Mouse (Mus musculus) forebrain, embryonic 11.5 days (tissue): ENCODE measurements around the gene Slc13a5. TPM values are rescaled to one million over a fixed set of nuclear protein-coding genes. Genes with fewer than 3 reads are reported as not detected.

Experiments used
- ATAC-seq: fragments of 200-750 bp; cut with Nextera tagmentation; replicated peaks from 2 replicates; pipeline ENCODE4 v1.8.0; 2017; ENCODE audit warnings: moderate TSS enrichment; ENCODE audit not compliant: low FRiP score
- DNase-seq: peaks from one replicate; pipeline ENCODE4 v3.0.0-alpha.2; 2017; ENCODE audit warnings: low spot score
- H3K27ac ChIP-seq: fragments of 300-500 bp; sonication (generic); 2 replicates; pipeline ENCODE4 v1.5.1; 2014; ENCODE audit warnings: low read depth, low read length
- H3K27me3 ChIP-seq: fragments of 300-500 bp; sonication (generic); 2 replicates; pipeline ENCODE4 v1.6.1; 2014; ENCODE audit warnings: mild to moderate bottlenecking, low read length, mixed read lengths; ENCODE audit not compliant: control insufficient read depth, insufficient read depth
- H3K36me3 ChIP-seq: fragments of 300-500 bp; sonication (generic); 2 replicates; pipeline ENCODE4 v1.6.1; 2014; ENCODE audit warnings: mild to moderate bottlenecking, low read length, moderate library complexity, mixed read lengths; ENCODE audit not compliant: control insufficient read depth, insufficient read depth
- H3K4me1 ChIP-seq: fragments of 300-500 bp; sonication (generic); replicated peaks from 2 replicates; pipeline ENCODE4 v1.6.1; 2014; ENCODE audit warnings: low read length, mixed read lengths; ENCODE audit not compliant: control insufficient read depth, insufficient read depth
- H3K4me2 ChIP-seq: fragments of 300-500 bp; sonication (generic); 2 replicates; pipeline ENCODE4 v1.6.1; 2014; ENCODE audit warnings: low read depth, mild to moderate bottlenecking, low read length, moderate library complexity, mixed read lengths; ENCODE audit not compliant: severe bottlenecking
- H3K4me3 ChIP-seq: fragments of 300-500 bp; sonication (generic); 2 replicates; pipeline ENCODE4 v1.5.1; 2014; ENCODE audit warnings: low read depth, low read length
- H3K9ac ChIP-seq: fragments of 300-500 bp; sonication (generic); 2 replicates; pipeline ENCODE4 v1.6.1; 2014; ENCODE audit warnings: low read length
- H3K9me3 ChIP-seq: fragments of 300-500 bp; sonication (generic); 2 replicates; pipeline ENCODE4 v1.6.1; 2016; ENCODE audit warnings: low read length, mixed read lengths; ENCODE audit not compliant: control insufficient read depth
- WGBS: fragments of 180-500 bp; shearing (Covaris S2); extraction: QIAGEN DNeasy Blood & Tissue Kit; methylation state at CpG from one replicate; pipeline ENCODE4 v1.1.7; 2014; 5-methylcytosine and 5-hydroxymethylcytosine counted together
- polyA plus RNA-seq: library from polyadenylated mRNA; unstranded; fragments of >200 nt; fragmentation: Nextera tagmentation; extraction: Ambion mirVana; gene quantifications from 2 replicates; pipeline ENCODE4 v1.2.1, GENCODE M21; 2014

Gene Slc13a5
- polyA plus RNA-seq, 1 experiment from 2014 or later = not detected

GRCm38 (mm10) chr11:72223414-72223813, 43.6 kb downstream of the Slc13a5 start:
- H3K4me2 ChIP-seq = no peak overlapping the region
- H3K27me3 ChIP-seq = no peaks in the 10 kb centered on the region
- 0 out of 2 replicates have a peak, but pooled peaks cover 2% of the 10 kb centered on the region for H3K4me1 ChIP-seq
- ATAC-seq (no peak), DNase-seq (no peak)
- no peak overlapping the region for H3K27ac ChIP-seq
- 78% methylated on average over 4 of the region's 4 CpGs for WGBS
- H3K4me3 ChIP-seq = no peak overlapping the region
- no peak overlapping the region for H3K9ac ChIP-seq
- no peaks in the 10 kb centered on the region for H3K36me3 ChIP-seq
- no peaks in the 10 kb centered on the region for H3K9me3 ChIP-seq

DNA sequence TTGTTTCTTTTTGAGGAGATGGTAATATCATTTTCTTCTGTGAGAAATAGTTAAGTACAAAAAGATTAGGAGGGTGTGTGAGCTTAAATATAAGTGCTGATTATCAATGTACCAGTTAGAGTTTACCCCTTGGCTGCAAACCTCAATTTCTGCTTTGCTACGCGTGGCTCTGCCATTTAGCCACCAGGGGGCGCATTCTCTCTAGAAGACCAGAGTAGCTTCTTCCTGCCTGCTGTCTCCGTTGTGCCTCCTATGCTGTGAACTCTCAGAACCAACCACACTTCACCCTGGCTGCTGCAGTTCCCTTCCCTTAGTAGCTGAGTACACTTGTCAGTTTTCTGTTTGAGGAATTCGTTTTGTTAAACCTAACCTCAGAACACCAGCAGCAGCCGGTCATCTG, 45.7 kb downstream of the Slc13a5 start:
- ATAC-seq (no peak), DNase-seq (peak; percentile 81)
- Histone ChIP-seq H3K36me3 (no peaks in the 10 kb centered on the region), H3K4me1 (no peaks in the 10 kb centered on the region), H3K27ac (no peak overlapping the region), H3K9me3 (no peaks in the 10 kb centered on the region), H3K4me2 (no peak overlapping the region), H3K4me3 (no peak overlapping the region), H3K27me3 (no peaks in the 10 kb centered on the region), H3K9ac (no peak overlapping the region)
- 19% methylated on average over 6 of the region's 6 CpGs for WGBS

- no peaks in the 10 kb centered on the region; the same call in 1 of the 2 replicates for H3K4me1 ChIP-seq
- 92% methylated on average over 5 of the region's 5 CpGs for WGBS
- no peak overlapping the region for H3K27ac ChIP-seq
- no peak overlapping the region for H3K4me3 ChIP-seq
- no peaks in the 10 kb centered on the region for H3K9me3 ChIP-seq
- H3K4me2 ChIP-seq = no peak overlapping the region
- H3K36me3 ChIP-seq = peaks cover 2% of the 10 kb centered on the region; the same call in 1 of the 2 replicates
- ATAC-seq (no peak), DNase-seq (no peak)
- H3K27me3 ChIP-seq = no peaks in the 10 kb centered on the region
- no peak overlapping the region for H3K9ac ChIP-seq
Measured at GRCm38 (mm10) chr11:72217116-72217515, 49.9 kb downstream of the Slc13a5 start.

DNA sequence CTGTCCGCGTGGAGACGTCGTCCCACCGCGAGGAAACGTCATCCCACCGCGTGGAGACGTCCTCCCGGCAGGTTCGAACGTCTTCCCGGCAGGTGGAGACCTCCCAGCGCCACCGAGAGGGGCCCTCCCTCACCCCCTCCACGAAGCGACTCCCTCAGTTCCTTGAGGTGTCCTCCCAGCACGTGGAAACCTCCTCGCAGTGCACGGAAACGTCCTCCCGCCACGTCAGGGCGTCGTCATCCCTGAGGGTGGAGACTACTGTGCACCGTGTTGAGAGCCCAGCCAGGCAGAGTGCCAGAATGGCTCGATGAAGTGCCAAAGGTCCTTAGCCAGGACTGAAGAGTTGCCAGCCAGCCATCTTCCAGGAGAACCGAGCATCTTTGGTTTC, 51.6 kb downstream of the Slc13a5 start, which contains the start of gene Med31:
TSS of gene Med31 (minus strand) at position 183 of the 388 bp plus-strand sequence.
- peak within 1 kb of the TSS; percentile 85 for H3K4me3 ChIP-seq
- ATAC-seq (peak; percentile 65), DNase-seq (no peak)
- 6% methylated on average over 29 of the region's 29 CpGs for WGBS
- H3K4me1 ChIP-seq = no peaks in the 10 kb centered on the region; the same call in 1 of the 2 replicates
- no peaks in the 10 kb centered on the region for H3K9me3 ChIP-seq
- H3K36me3 ChIP-seq = peaks cover 5% of the 10 kb centered on the region; the same call in 1 of the 2 replicates
- H3K27ac ChIP-seq = 0 out of 2 replicates have a peak within 1 kb of the TSS, but pooled peaks have one; percentile 37
- peak within 1 kb of the TSS; percentile 97 for H3K4me2 ChIP-seq
- no peaks in the 10 kb centered on the region for H3K27me3 ChIP-seq
- H3K9ac ChIP-seq = peak within 1 kb of the TSS; percentile 76

- H3K4me2 ChIP-seq = peak overlapping the region; percentile 97
- 0 out of 2 replicates have a peak overlapping the region, but pooled peaks have one; percentile 37 for H3K27ac ChIP-seq
- peak overlapping the region; percentile 85 for H3K4me3 ChIP-seq
- H3K9ac ChIP-seq = peak overlapping the region; percentile 76
- peaks cover 5% of the 10 kb centered on the region; the same call in 1 of the 2 replicates for H3K36me3 ChIP-seq
- H3K27me3 ChIP-seq = no peaks in the 10 kb centered on the region
- WGBS = 2% methylated on average over 51 of the region's 51 CpGs
- no peaks in the 10 kb centered on the region; the same call in 1 of the 2 replicates for H3K4me1 ChIP-seq
- DNase-seq (peak; percentile 98), ATAC-seq (peak; percentile 97)
- H3K9me3 ChIP-seq = no peaks in the 10 kb centered on the region
Measured at GRCm38 (mm10) chr11:72214591-72215409, 52.2 kb downstream of the Slc13a5 start.

DNA sequence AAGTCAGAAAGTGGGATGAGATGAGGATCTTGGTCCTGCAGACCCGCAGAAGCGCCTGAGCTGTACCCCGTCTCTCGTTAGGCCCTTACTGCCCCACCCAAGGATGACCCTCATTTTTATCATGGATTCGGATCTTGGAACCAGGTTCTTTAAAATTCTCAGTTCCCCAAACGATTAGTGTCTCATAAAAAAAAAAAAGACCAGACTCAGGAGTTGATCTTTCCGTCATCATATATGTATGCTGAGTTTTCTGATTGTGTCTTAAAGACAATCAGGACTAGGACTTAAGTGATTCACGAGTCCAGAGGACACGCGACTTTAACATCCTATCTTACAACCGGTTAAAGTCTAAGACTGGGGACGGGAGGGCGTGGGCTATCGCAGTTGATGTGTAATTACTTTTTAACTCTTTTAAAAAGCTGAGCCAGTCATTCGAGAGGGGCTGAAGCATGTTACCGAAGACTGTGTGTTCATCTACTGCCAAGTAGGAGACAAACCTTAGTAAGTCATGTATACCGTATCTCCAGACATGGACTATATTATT, 59.1 kb downstream of the Slc13a5 start:
- ATAC-seq = no peak
- Histone ChIP-seq H3K4me2 (peak overlapping the region; percentile 89), H3K27me3 (no peaks in the 10 kb centered on the region), H3K27ac (no peak overlapping the region), H3K9me3 (no peaks in the 10 kb centered on the region), H3K4me1 (peaks cover 9% of the 10 kb centered on the region), H3K9ac (peak overlapping the region; percentile 83), H3K36me3 (peaks cover 4% of the 10 kb centered on the region; the same call in 1 of the 2 replicates), H3K4me3 (peak overlapping the region; percentile 87)
- no peak for DNase-seq
- WGBS = 22% methylated on average over 17 of the region's 17 CpGs

DNA sequence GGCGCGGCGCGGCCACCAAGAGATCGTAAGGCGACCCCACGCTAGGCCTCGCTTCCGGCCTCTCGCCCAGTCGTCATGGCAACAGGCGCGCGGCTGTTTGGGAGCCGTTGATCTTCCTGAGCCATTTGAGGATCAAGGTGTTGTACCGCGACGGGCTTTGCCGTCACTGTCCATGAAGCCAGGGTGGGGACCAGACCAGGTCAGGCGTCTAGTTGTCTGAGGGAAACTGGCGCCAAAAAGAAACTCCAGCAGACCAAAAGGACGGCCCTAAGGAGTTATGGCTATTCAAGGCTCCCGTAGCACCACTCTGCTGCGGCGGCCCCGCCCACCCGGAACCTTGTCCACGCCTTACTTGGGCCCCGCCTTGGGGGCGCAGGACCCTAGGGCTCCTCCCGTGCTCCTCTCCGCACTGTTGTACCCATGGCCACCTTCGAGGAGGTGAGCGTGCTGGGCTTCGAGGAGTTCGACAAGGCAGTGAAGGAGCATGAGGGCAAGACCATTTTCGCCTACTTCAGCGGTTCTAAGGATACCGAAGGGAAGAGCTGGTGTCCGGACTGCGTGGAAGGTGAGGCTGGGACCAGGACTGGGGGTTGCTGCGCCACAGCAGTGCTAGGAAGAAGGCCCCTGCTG, 59.7 kb downstream of the Slc13a5 start, which contains the start of the genes 4933427D14Rik and Txndc17:
TSS of gene 4933427D14Rik (minus strand) at position 256 of the 630 bp plus-strand sequence.
TSS of gene Txndc17 (plus strand) at position 344 of the 630 bp plus-strand sequence.
- Histone ChIP-seq H3K4me2 (peak within 1 kb of the TSS; percentile 89), H3K27me3 (no peaks in the 10 kb centered on the region), H3K4me1 (peaks cover 9% of the 10 kb centered on the region), H3K9me3 (no peaks in the 10 kb centered on the region), H3K27ac (peak within 1 kb of the TSS; percentile 43; the same call in 1 of the 2 replicates), H3K36me3 (peaks cover 3% of the 10 kb centered on the region; the same call in 1 of the 2 replicates), H3K4me3 (peak within 1 kb of the TSS; percentile 87), H3K9ac (peak within 1 kb of the TSS; percentile 83)
- WGBS = 0% methylated on average over 42 of the region's 42 CpGs
- ATAC-seq (peak; percentile 95), DNase-seq (peak; percentile 90)
